Mouse (Mus musculus) forebrain, postnatal 0 days (tissue): ENCODE measurements at regions not wholly inside any gene's neighbourhood (a gene's known extent, or its start where the extent isn't known, plus 50 kb on each side); places are given as distances from the start of the nearest gene placed in this dataset.

Source experiments
- ATAC-seq: fragments of 200-750 bp; cut with Nextera tagmentation; 2 replicates; pipeline ENCODE4 v1.8.0; 2017; ENCODE audit warnings: mild to moderate bottlenecking, moderate library complexity
- DNase-seq: peaks from one replicate; pipeline ENCODE4 v3.0.0-alpha.2; 2015
- H3K27ac ChIP-seq: fragments of 300-500 bp; sonication (generic); 2 replicates; pipeline ENCODE4 v1.5.1; 2014; ENCODE audit warnings: low read depth, mild to moderate bottlenecking, antibody characterized with exemption, low read length, moderate library complexity, mixed read lengths
- H3K27me3 ChIP-seq: fragments of 300-500 bp; sonication (generic); 2 replicates; pipeline ENCODE4 v1.6.1; 2014; ENCODE audit warnings: mild to moderate bottlenecking, low read length, mixed read lengths; ENCODE audit not compliant: insufficient read depth
- H3K36me3 ChIP-seq: fragments of 300-500 bp; sonication (generic); 2 replicates; pipeline ENCODE4 v1.6.1; 2014; ENCODE audit warnings: mild to moderate bottlenecking, moderate library complexity; ENCODE audit not compliant: insufficient read depth
- H3K4me1 ChIP-seq: fragments of 300-500 bp; sonication (generic); 2 replicates; pipeline ENCODE4 v1.6.1; 2014; ENCODE audit warnings: antibody characterized with exemption; ENCODE audit not compliant: insufficient read depth
- H3K4me2 ChIP-seq: fragments of 300-500 bp; sonication (generic); 2 replicates; pipeline ENCODE4 v1.6.1; 2014; ENCODE audit warnings: low read depth, mild to moderate bottlenecking, moderate library complexity
- H3K4me3 ChIP-seq: fragments of 300-500 bp; sonication (generic); 2 replicates; pipeline ENCODE4 v1.5.1; 2014; ENCODE audit warnings: low read depth, low read length, mixed read lengths
- H3K9ac ChIP-seq: fragments of 300-500 bp; sonication (generic); 2 replicates; pipeline ENCODE4 v1.6.1; 2014; ENCODE audit warnings: mild to moderate bottlenecking
- H3K9me3 ChIP-seq: fragments of 300-500 bp; sonication (generic); 2 replicates; pipeline ENCODE4 v1.6.1; 2016; ENCODE audit warnings: low read length
- CTCF ChIP-seq: sonication (generic); IDR thresholded peaks from 2 replicates; pipeline ENCODE4 v1.5.1; 2016; ENCODE audit warnings: antibody characterized with exemption, control low read depth, low read depth
- WGBS: fragments of 180-500 bp; shearing (Covaris S2); extraction: QIAGEN DNeasy Blood & Tissue Kit; methylation state at CpG from one replicate; pipeline ENCODE4 v1.1.7; 2014; 5-methylcytosine and 5-hydroxymethylcytosine counted together

DNA sequence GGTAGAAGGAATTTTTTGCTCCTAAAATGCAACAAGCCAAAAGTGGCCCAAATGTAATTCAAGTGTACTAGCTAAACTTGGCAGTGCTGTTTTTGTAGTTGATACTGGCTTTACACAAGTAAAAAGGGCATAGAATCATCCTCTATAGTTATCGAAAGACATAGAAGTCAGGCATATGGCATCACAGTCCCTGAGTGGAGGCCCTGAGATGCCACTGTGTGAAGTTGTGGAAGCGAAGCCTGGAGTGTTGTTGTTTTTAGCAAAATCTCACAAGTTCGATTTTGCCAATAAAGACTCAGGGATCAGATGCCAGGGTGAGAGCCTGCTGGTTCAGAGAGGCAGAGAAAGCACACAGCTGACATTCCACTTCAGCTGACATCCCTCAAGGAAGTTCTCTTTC is 121.6 kb upstream of the C9orf72 start:
- DNase-seq (no peak), ATAC-seq (peak; percentile 62)
- WGBS = 76% methylated on average over 3 of the region's 3 CpGs
- H3K9me3 ChIP-seq = no peaks in the 10 kb centered on the region
- H3K4me3 ChIP-seq = no peak overlapping the region
- no peak overlapping the region for H3K27ac ChIP-seq
- no peak overlapping the region for H3K9ac ChIP-seq
- H3K36me3 ChIP-seq = no peaks in the 10 kb centered on the region
- no peak overlapping the region for H3K4me2 ChIP-seq
- H3K27me3 ChIP-seq = no peaks in the 10 kb centered on the region
- TF ChIP-seq CTCF = no peak
- H3K4me1 ChIP-seq = no peaks in the 10 kb centered on the region

DNA sequence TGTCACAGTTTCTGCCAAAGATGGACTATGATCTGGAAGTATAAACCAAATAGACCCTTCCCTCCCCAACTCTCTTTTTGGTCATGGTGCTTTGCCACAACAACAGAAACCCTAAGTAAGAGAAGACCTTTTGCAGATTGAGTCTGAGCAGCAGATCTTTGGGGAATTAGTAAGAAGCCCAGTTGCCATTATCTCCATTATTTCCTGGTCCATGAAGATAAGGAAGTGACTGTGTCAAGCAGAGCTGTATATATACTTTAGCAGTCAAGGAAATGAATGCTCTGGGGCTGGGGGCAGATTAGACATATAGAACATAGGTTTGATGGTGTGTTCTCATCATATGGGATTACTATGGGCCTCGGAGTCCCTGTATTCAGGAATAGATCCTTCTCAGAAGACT is 117.8 kb upstream of the C9orf72 start:
- Histone ChIP-seq H3K27ac (no peak overlapping the region), H3K4me3 (no peak overlapping the region), H3K9ac (no peak overlapping the region), H3K9me3 (no peaks in the 10 kb centered on the region), H3K4me2 (no peak overlapping the region), H3K36me3 (no peaks in the 10 kb centered on the region), H3K4me1 (no peaks in the 10 kb centered on the region), H3K27me3 (no peaks in the 10 kb centered on the region)
- no peak for TF ChIP-seq CTCF
- DNase-seq (no peak), ATAC-seq (no peak)
- 76% methylated on average over 1 of the region's 1 CpGs for WGBS

DNA sequence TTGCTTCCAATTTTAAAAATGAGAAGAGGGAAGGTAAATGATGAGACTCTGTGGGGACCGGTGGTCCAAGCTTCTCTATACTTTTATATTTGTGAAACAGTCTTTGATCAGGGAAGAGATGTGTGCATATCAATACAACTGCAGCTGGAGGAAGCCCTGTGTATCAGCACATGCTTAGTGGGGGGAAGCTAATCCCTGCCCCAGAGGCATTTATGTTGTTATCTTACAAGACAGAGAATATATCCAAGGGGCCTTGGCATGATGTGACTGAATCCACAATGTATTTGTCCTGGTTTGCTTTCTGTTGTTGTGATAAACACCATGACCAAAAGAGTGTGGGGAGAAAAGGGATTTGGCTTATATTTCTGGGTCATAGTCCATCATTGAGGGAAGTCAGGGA is 105.2 kb upstream of the C9orf72 start:
- H3K27me3 ChIP-seq = no peaks in the 10 kb centered on the region
- no peak overlapping the region for H3K9ac ChIP-seq
- H3K9me3 ChIP-seq = no peaks in the 10 kb centered on the region
- DNase-seq (no peak), ATAC-seq (no peak)
- no peak for TF ChIP-seq CTCF
- no peaks in the 10 kb centered on the region for H3K36me3 ChIP-seq
- H3K4me3 ChIP-seq = no peak overlapping the region
- H3K27ac ChIP-seq = no peak overlapping the region
- no peak overlapping the region for H3K4me2 ChIP-seq
- no peaks in the 10 kb centered on the region for H3K4me1 ChIP-seq
- 93% methylated on average over 1 of the region's 1 CpGs for WGBS

- DNase-seq (no peak), ATAC-seq (no peak)
- H3K27me3 ChIP-seq = no peaks in the 10 kb centered on the region
- H3K4me1 ChIP-seq = no peaks in the 10 kb centered on the region
- H3K9ac ChIP-seq = no peak overlapping the region
- H3K9me3 ChIP-seq = no peaks in the 10 kb centered on the region
- no peak for TF ChIP-seq CTCF
- no peak overlapping the region for H3K27ac ChIP-seq
- no peak overlapping the region for H3K4me2 ChIP-seq
- H3K36me3 ChIP-seq = no peaks in the 10 kb centered on the region
- H3K4me3 ChIP-seq = no peak overlapping the region
Measured at GRCm38 (mm10) chr4:35325300-35325699, 99.3 kb upstream of the C9orf72 start.

DNA sequence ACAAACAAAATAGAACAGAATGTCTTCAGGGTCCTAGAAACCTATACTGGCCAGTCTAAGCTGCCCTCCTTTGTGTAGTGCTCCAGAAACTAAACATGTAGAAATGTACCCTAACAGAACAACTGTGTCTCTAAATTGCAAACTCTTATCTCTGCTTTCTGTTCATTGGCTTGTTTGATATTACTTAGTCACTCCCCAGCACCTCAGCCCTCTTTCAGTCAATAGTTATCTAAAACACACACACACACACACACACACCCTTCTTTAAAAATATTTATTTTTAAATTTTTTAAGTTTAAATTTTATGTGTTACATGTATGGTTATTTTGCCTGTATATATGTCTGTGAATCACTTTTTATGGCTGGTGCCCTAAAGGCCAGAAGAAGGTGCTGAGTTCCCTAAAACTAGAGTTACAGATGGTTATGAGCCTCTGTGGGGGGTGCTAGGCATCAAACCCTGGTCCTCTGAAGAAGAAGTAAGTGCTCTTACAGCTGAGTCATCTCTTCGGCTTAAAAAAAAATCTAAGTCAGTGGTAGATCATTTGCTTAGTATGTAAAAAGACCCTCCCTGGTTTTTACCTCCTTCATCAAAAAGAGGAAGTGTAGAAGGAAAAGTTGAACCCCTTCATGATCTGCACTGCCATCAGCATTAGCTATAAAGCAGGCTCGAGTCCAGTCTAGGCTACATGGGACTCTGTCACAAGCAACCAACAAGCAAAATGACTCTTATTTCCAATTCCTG is 96.6 kb upstream of the C9orf72 start:
- Histone ChIP-seq H3K27ac (no peak overlapping the region), H3K9me3 (no peaks in the 10 kb centered on the region), H3K9ac (no peak overlapping the region), H3K27me3 (no peaks in the 10 kb centered on the region), H3K4me1 (no peaks in the 10 kb centered on the region), H3K4me2 (no peak overlapping the region), H3K4me3 (no peak overlapping the region), H3K36me3 (no peaks in the 10 kb centered on the region)
- no peak for ATAC-seq
- no peak for TF ChIP-seq CTCF
- 91% methylated on average over 2 of the region's 2 CpGs for WGBS
- DNase-seq = no peak

- Histone ChIP-seq H3K9me3 (no peaks in the 10 kb centered on the region), H3K27me3 (no peaks in the 10 kb centered on the region), H3K4me3 (no peak overlapping the region), H3K27ac (no peak overlapping the region), H3K4me1 (no peaks in the 10 kb centered on the region), H3K4me2 (no peak overlapping the region), H3K36me3 (no peaks in the 10 kb centered on the region), H3K9ac (no peak overlapping the region)
- no peak; the same call in 1 of the 2 replicates for ATAC-seq
- TF ChIP-seq CTCF = peak; percentile 68
- DNase-seq = peak; percentile 71
- WGBS = 69% methylated on average over 5 of the region's 5 CpGs
Measured at GRCm38 (mm10) chr4:35310396-35310977, 84.5 kb upstream of the C9orf72 start.

- no peak overlapping the region for H3K4me3 ChIP-seq
- no peaks in the 10 kb centered on the region for H3K9me3 ChIP-seq
- no peaks in the 10 kb centered on the region for H3K4me1 ChIP-seq
- H3K36me3 ChIP-seq = no peaks in the 10 kb centered on the region
- no peak overlapping the region for H3K27ac ChIP-seq
- no peak overlapping the region for H3K9ac ChIP-seq
- no peak for ATAC-seq
- no peaks in the 10 kb centered on the region for H3K27me3 ChIP-seq
- no peak for DNase-seq
- no peak overlapping the region for H3K4me2 ChIP-seq
- TF ChIP-seq CTCF = no peak
- WGBS = 71% methylated on average over 5 of the region's 5 CpGs
Measured at GRCm38 (mm10) chr4:35308221-35308620, 82.2 kb upstream of the C9orf72 start.
